Mouse (Mus musculus): Measurements from ENCODE around the gene Samt4.
"Not testable (repeated sequence)": the region's sequence is repeated elsewhere in the genome, so short reads cannot be mapped to it uniquely, and the experiment has no call there.

The Samt4 gene

GRCm38 (mm10) chrX:154481702-154482101 is at the start of gene Samt4:
Samt4 (plus strand) TSS chrX:154482002.
- DNase-seq = no peak

- not testable (repeated sequence) for DNase-seq
Measured at GRCm38 (mm10) chrX:154443696-154444095, 38.1 kb upstream of the Samt4 start.

- not testable (repeated sequence) for DNase-seq
Measured at GRCm38 (mm10) chrX:154468386-154468785, 13.4 kb upstream of the Samt4 start.
